Mouse (Mus musculus): Measurements from ENCODE around the gene Elf2. TPM values are rescaled to one million over a fixed set of nuclear protein-coding genes. Genes with fewer than 3 reads are reported as not detected.

Elf2 gene
- polyA plus RNA-seq, 2 experiments from 2014 or later: 55.9 to 66.9 TPM

GRCm38 (mm10) chr3:51276421-51277111 lies 63.9 kb downstream of the Elf2 start:
- ATAC-seq: peak; percentile 1

DNA sequence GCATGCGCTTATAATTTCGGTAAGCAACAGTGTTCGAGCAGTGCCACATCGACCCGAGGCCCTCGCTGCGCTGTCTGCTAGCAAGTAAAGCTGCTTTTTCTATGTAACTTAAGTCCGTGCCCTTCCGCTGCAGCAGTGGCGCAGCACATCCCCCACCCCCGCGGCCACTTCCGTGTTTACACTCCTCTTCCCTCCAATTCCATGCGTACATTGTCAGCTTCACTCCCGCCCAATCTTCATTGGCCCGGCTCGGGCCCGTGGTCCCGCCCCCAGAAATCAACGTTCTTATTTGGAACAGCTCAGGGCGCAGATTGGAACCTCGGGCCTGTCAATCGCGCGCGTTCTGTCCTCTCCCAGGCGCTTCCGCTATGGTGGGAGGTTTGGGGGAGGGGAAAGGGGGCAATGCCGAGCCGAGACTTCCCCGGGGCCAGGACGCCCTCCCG lies 64.5 kb downstream of the Elf2 start:
- ATAC-seq: peak; percentile 89

- ATAC-seq: peak; percentile 86
Measured at GRCm38 (mm10) chr3:51270069-51270817, 70.2 kb downstream of the Elf2 start.

DNA sequence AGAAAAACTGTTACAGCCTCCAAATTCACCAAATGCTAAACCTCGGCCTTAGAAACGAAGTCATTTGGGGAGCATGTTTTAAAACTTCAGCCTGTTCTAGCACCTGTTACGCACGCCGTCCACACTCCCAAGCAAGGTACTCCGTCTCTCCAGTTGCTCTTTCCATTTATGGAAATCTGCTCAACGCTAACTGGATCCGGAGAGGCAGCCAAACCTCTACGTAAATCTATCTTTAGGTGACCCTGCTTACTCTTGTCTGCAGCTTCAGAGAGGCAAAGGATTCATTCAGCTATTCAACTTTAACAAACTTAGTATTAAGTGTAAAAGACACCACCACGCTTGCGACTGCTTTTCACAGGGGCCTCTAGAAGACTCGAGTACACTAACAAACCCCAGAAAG lies 72.0 kb downstream of the Elf2 start:
- ATAC-seq: no peak

- ATAC-seq: no peak
Measured at GRCm38 (mm10) chr3:51262942-51263341, 77.5 kb downstream of the Elf2 start.

- ATAC-seq: no peak
Measured at GRCm38 (mm10) chr3:51258070-51258469, 82.4 kb downstream of the Elf2 start.

- ATAC-seq: no peak
Measured at GRCm38 (mm10) chr3:51256450-51256849, 84.0 kb downstream of the Elf2 start.

GRCm38 (mm10) chr3:51254784-51255183 lies 85.7 kb downstream of the Elf2 start:
- no peak for ATAC-seq

- ATAC-seq: no peak
Measured at GRCm38 (mm10) chr3:51252689-51253402, 87.6 kb downstream of the Elf2 start.

DNA sequence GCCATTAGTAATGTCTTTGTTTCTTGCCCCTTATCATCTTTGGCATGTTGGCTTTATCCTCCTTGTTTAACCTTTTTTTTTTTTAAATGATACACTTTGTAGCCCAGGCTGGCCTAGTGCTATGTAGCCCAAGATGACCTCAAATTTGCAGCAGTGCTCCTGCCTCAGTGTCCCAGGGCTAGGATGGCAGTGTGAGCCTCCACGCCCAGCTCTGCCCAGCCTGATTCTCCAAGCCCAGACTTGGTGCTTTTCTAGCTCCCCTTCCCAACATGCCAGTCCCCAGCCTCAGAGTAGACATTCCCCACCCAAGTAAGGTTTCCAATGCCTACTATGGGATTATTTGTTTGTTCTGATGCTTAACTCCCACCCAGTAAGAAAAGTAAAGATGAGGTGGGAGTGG lies 88.2 kb downstream of the Elf2 start:
- ATAC-seq: no peak

- no peak for ATAC-seq
Measured at GRCm38 (mm10) chr3:51251057-51251456, 89.4 kb downstream of the Elf2 start.

DNA sequence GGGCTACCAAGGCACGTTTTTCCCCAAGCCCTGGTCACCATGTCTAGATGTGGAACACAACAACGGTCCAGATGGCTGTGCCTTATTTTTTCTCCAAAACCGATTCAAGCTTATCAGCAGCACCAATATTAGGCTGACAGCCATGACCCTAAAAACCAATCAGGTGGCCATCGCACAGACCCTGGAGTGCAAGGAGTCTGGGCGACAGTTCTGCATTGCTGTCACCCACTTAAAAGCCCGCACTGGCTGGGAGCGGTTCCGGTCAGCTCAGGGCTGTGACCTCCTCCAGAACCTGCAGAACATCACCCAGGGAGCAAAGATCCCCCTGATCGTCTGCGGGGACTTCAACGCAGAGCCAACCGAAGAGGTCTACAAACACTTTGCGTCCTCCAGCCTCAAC lies 90.6 kb downstream of the Elf2 start:
- no peak for ATAC-seq

DNA sequence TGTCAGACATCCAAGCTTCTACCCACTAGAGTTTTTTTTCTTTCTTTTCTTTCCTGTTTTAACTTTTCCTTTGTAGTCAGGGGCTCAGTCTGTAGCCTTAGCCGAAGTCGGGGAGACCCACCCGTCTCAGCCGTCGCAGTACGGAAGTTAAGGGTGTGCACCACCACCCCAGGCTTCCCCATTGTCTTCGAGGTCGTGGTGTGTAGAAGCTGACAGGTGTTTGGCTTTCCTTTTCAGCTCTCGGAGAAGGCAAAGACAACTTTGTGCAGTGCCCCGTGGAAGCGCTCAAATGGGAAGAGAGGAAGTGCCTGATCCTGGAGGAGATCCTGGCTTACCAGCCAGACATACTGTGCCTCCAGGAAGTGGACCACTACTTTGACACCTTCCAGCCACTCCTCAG lies 91.0 kb downstream of the Elf2 start:
- ATAC-seq: no peak

GRCm38 (mm10) chr3:51248600-51248999 lies 91.9 kb downstream of the Elf2 start:
- no peak for ATAC-seq

DNA sequence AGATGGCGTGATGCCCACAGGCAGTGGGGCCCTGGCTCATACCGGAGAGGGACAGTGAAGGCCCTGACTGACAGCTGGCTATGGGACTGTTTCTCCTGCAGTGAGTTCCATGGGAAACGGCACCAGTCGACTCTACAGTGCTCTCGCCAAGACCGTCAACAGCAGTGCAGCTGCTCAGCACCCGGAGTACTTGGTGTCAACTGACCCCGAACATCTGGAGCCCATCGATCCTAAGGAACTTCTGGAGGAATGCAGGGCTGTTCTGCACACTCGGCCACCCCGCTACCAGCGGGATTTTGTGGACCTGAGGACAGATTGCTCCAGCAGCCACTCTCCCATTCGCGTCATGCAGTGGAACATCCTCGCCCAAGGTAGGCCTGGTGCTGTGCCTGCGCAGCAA lies 92.8 kb downstream of the Elf2 start:
- ATAC-seq: no peak

GRCm38 (mm10) chr3:51239541-51239940 lies 100.9 kb downstream of the Elf2 start:
- ATAC-seq: no peak

- ATAC-seq: no peak
Measured at GRCm38 (mm10) chr3:51238515-51238914, 101.9 kb downstream of the Elf2 start.

- no peak for ATAC-seq
Measured at GRCm38 (mm10) chr3:51234752-51235055, 105.8 kb downstream of the Elf2 start.

DNA sequence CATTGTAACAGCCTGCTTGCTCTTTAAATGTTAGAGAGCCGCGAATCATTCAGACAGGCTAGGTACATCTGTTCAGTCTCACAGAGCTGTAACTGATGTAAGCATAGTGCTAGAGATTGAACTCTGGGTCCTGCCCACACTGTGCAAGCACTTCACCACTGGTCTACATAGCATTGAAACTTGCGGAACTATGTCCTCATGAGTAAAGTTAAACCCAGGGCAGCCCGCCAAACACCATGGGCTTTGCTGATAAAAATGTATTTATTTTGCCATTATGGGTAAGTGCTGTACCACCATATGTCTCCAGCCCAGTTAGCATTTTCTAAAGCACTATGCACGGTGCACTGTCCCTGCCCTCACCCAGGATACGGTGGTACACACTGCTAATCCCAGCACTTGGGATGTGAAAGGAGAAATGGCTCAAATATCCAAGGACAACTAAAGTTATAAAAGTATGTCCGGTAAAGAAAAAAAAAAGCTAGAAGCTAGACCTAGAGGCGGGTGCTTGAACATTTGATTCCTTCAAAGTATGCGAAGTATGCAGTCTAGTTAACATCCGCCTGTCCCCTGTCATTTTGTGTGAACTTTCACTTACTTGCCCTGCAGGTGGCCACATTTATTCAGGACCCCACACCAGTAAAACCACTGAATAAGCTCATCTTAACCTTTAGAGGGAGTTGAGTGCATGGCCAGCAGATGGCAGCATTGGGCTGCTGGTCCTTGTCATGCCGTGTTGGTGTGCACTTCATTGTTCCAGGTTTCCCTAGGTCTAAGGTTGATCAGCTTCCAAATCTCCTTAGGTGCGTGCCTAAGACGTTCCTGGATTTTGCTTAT lies 106.3 kb downstream of the Elf2 start:
- ATAC-seq: peak; percentile 95

- ATAC-seq: no peak
Measured at GRCm38 (mm10) chr3:51233474-51233873, 107.0 kb downstream of the Elf2 start.

DNA sequence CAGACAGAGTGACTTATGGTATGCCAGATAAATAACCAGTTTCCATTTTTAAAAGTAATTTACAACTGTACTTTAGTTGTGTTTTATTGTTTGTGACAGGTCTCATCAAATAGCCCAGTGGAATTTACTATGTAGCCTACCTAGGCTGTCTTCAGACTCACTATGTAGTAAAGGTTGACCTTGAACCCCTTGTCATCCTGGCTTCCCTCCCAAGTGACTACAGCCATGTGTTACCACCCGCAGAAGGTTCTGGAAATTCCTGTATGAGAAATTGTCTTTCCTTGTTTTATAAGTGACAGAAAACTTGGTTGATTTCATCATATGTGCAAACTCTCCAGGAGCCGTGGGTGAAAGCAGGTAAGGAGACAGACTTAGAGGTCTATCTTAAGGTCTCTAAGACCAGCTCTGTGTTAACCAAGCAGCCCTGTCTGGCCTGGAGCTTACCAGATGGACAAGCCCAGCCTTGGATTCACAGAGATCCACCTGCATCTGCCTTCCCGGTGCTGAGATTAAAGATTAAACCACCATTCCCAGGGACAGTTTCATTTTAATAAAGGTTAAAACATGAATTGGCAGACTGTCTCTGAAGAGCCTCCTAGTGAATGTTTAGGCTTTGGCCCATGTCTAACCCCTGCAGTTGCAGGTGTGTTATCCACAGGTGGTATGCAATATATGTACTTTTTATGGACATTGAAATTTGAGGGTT lies 108.1 kb downstream of the Elf2 start:
- ATAC-seq: no peak

DNA sequence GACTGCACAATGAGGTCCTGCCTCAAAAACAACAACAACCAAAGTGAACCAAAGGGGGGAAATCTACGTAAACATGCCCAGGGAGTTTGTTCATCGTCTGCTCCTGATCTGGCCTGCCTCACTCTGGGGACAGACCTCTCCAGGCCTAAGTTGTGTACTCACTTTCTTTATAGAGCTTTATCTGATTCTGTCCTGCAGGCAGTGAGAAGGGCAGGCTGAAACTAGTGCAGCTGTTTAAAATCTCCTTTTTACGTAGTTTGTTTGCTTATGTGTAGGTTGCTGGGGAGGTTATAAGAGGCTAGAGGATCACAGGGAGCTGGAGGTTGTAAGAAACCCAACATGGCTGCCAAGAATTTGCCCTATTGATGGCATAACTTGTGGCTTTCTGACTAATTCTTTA lies 109.0 kb downstream of the Elf2 start:
- no peak for ATAC-seq
